Mouse (Mus musculus) testis, adult 2 months (tissue): ENCODE measurements around the gene Pgf.

Experiments used
- CTCF ChIP-seq: fragments of 200-500 bp; IDR thresholded peaks from 2 replicates; pipeline ENCODE4 v1.5.1; 2012; ENCODE audit warnings: low read depth, mild to moderate bottlenecking, inconsistent platforms, low read length, moderate library complexity; ENCODE audit not compliant: control insufficient read depth, insufficient read depth, insufficient replicate concordance
- POLR2A ChIP-seq: fragments of 200-500 bp; IDR thresholded peaks from 2 replicates; pipeline ENCODE4 v1.6.1; 2012; ENCODE audit warnings: low read depth, mild to moderate bottlenecking, inconsistent platforms, low read length, moderate library complexity; ENCODE audit not compliant: control insufficient read depth

DNA sequence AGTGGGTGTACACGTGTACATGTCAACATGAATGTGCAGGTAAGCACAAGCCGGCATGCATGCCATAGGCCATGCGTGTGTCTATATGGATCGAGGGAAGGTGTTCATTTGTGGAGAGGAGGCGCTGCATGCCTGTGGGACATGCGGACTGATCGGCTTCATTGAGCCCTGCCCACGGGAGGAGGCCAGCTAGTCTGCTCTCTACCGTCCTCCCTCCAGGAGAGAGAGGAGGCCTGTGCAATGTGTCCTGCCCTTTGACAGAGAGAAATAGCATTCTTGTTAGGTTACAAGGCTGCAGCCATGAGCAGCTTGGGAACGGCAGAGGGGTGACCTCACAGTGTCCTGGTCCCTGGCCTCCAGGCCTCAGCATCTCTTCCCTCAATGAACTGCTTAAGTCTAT lies 18.6 kb upstream of the Pgf start:
- TF ChIP-seq POLR2A (no peak), CTCF (no peak)
